In the genomic region with DNA sequence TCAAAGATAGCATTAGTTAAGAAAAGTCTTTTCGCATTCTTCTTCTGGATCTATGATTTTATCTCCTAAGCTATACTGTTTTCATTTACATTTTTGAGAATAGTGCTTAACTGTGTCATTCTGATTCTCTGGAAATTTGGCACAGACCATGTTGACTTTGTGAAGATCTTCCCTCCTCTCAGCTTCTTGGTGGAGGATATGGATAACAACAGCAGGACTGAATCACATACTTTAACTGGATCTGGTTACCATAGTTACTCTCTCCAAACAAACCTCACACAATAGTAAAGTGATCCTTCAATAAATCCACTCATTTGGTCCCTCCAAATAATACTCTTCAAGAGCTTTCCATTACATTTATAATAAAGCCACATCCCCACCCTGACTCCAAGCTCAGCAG, we compare ENCODE assay signal across 18 mouse cellular contexts.
"Had no signal": no experiment of that assay in that cellular context is flagged by ENCODE, and none has a peak within 500 bp of the region (broad histone marks: within the 10 kb centered on the region; RNA-seq: fewer than 3 reads in every experiment).

No protein-coding gene starts in this region.

- H3K4me1 ChIP-seq: intestine, embryonic 15.5 days; kidney, embryonic 15.5 days; limb, embryonic 13.5 days; liver, embryonic 13.5 days; midbrain, embryonic 15.5 days; neural tube, embryonic 13.5 days; stomach, embryonic 15.5 days had no signal

- H3K9ac ChIP-seq: intestine, embryonic 15.5 days; kidney, embryonic 15.5 days; limb, embryonic 13.5 days; liver, embryonic 13.5 days; midbrain, embryonic 15.5 days; neural tube, embryonic 13.5 days; stomach, embryonic 15.5 days had no signal

- H3K4me3 ChIP-seq: intestine, embryonic 15.5 days; kidney, embryonic 15.5 days; limb, embryonic 13.5 days; liver, embryonic 13.5 days; midbrain, embryonic 15.5 days; myocyte; neural tube, embryonic 13.5 days; stomach, embryonic 15.5 days had no signal

- ATAC-seq: intestine, embryonic 15.5 days; midbrain, embryonic 15.5 days had no signal

- H3K36me3 ChIP-seq: intestine, embryonic 15.5 days; kidney, embryonic 15.5 days; limb, embryonic 13.5 days; liver, embryonic 13.5 days; midbrain, embryonic 15.5 days; neural tube, embryonic 13.5 days; stomach, embryonic 15.5 days had no signal

- DNase-seq: kidney, adult 11 months; kidney, adult 8-10 months; kidney, postnatal 14 days; left cerebral cortex, postnatal 4 days; liver, embryonic 13.5 days; lung, adult 2 months; lung, postnatal 14 days; lung, postnatal 4 days; retina, postnatal 1 day; spleen, adult 18-20 months; thymus, postnatal 25 days had no signal

- H3K9me3 ChIP-seq: intestine, embryonic 15.5 days; kidney, embryonic 15.5 days; limb, embryonic 13.5 days; liver, embryonic 13.5 days; midbrain, embryonic 15.5 days; neural tube, embryonic 13.5 days; stomach, embryonic 15.5 days had no signal

- H3K27ac ChIP-seq: intestine, embryonic 15.5 days; kidney, embryonic 15.5 days; limb, embryonic 13.5 days; liver, embryonic 13.5 days; midbrain, embryonic 15.5 days; neural tube, embryonic 13.5 days; stomach, embryonic 15.5 days had no signal

- H3K4me2 ChIP-seq: intestine, embryonic 15.5 days; kidney, embryonic 15.5 days; limb, embryonic 13.5 days; liver, embryonic 13.5 days; midbrain, embryonic 15.5 days; neural tube, embryonic 13.5 days; stomach, embryonic 15.5 days had no signal

- H3K27me3 ChIP-seq: intestine, embryonic 15.5 days; kidney, embryonic 15.5 days; limb, embryonic 13.5 days; liver, embryonic 13.5 days; midbrain, embryonic 15.5 days; neural tube, embryonic 13.5 days; stomach, embryonic 15.5 days had no signal
